Mouse (Mus musculus) Patski (cell line): ENCODE measurements around the gene Cd63. TPM values are rescaled to one million over a fixed set of nuclear protein-coding genes. Genes with fewer than 3 reads are reported as not detected.

ENCODE experiments used
- ATAC-seq: fragments of 100-300 bp; one replicate; pipeline ENCODE4 v1.8.0; 2021
- CTCF ChIA-PET: fragments of 350-600 bp; sonication (Branson Sonifier 250); formaldehyde crosslinking; loops from one replicate; lab custom pipeline; 2022; ENCODE audit warnings: inconsistent platforms; lab: Charles Lee
- POLR2A ChIA-PET: fragments of 350-600 bp; sonication (Branson Sonifier 250); formaldehyde crosslinking; loops from one replicate; lab custom pipeline; 2022; ENCODE audit warnings: antibody characterized with exemption, inconsistent platforms; lab: Charles Lee
- DNase-seq: peaks from one replicate; pipeline ENCODE4 v3.0.0-alpha.2; 2011; ENCODE audit warnings: low read depth, low spot score
- H3K27me3 ChIP-seq: fragments of 371-371 bp; one replicate; pipeline ENCODE4 v1.5.1; 2021
- CTCF ChIP-seq: fragments of 100-300 bp; IDR thresholded peaks from one replicate; pipeline ENCODE4 v1.5.1; 2021
- in situ Hi-C: fragments of 300-500 bp; cut with MboI; formaldehyde crosslinking; loops from 3 replicates; pipeline ENCODE4 v1.11.1; 2018; ENCODE audit warnings: low pct_unique_long_range_greater_than_20kb, mixed read lengths
- polyA plus RNA-seq: library from polyadenylated mRNA; unstranded; gene quantifications from one replicate; pipeline ENCODE4 v1.2.3, GENCODE M21; 2021

Gene Cd63
- polyA plus RNA-seq, 1 experiment from 2014 or later: 2,035 TPM

- no peak for DNase-seq
- ChIA-PET POLR2A (interaction anchor here (0.6 to 3.1 kb wide), 5 partner anchors 8 to 64 kb away, joined by 3 to 16 read pairs (median 6); no protein-coding TSS in a partner anchor), CTCF (interaction anchor here (0.7 to 5.1 kb wide), 16 partner anchors 9 to 168 kb away, joined by 3 to 48 read pairs (median 5); partner anchors contain the start of genes Bloc1s1, Cd63, Mettl7b and Rdh5)
- ATAC-seq: peak; percentile 4
- TF ChIP-seq CTCF: no peak
- in situ Hi-C loops: loop anchor here (25.0 kb wide), 1 partner anchor 1251 kb away; the partner anchor contains the start of genes Nab2 and Nemp1
- H3K27me3 ChIP-seq: no peaks in the 10 kb centered on the region
These were observed 12.4 kb downstream of the Cd63 start for GRCm38 (mm10) chr10:128913219-128913618.

GRCm38 (mm10) chr10:128913696-128914095 is 12.9 kb downstream of the Cd63 start:
- ATAC-seq (no peak), DNase-seq (no peak)
- CTCF ChIA-PET: interaction anchor here (0.7 to 5.1 kb wide), 15 partner anchors 9 to 168 kb away, joined by 3 to 48 read pairs (median 6); partner anchors contain the start of genes Bloc1s1, Cd63, Mettl7b and Rdh5
- no peaks in the 10 kb centered on the region for H3K27me3 ChIP-seq
- POLR2A ChIA-PET: interaction anchor here (1.1 to 3.1 kb wide), 4 partner anchors 8 to 64 kb away, joined by 3 to 16 read pairs (median 6); no protein-coding TSS in a partner anchor
- in situ Hi-C loops: loop anchor here (25.0 kb wide), 1 partner anchor 1251 kb away; the partner anchor contains the start of genes Nab2 and Nemp1
- TF ChIP-seq CTCF: no peak

- TF ChIP-seq CTCF: no peak
- ATAC-seq: no peak
- no peak for DNase-seq
- in situ Hi-C loops: loop anchor here (25.0 kb wide), 1 partner anchor 1253 kb away; the partner anchor contains the start of genes Nab2 and Nemp1
- ChIA-PET CTCF (interaction anchor here (1.0 to 5.1 kb wide), 5 partner anchors 9 to 63 kb away, joined by 4 to 48 read pairs (median 4); partner anchors contain the start of gene Bloc1s1), POLR2A (interaction anchor here (1.6 to 2.3 kb wide), 2 partner anchors 62 to 65 kb away, joined by 3 to 6 read pairs; no protein-coding TSS in a partner anchor)
- no peaks in the 10 kb centered on the region for H3K27me3 ChIP-seq
These were observed 14.8 kb downstream of the Cd63 start for GRCm38 (mm10) chr10:128915550-128915949.

GRCm38 (mm10) chr10:128916665-128917064 is 15.9 kb downstream of the Cd63 start:
- in situ Hi-C loops: loop anchor here (25.0 kb wide), 1 partner anchor 1254 kb away; the partner anchor contains the start of genes Nab2 and Nemp1
- no peaks in the 10 kb centered on the region for H3K27me3 ChIP-seq
- TF ChIP-seq CTCF: no peak
- ChIA-PET POLR2A (interaction anchor here (1.6 to 2.3 kb wide), 2 partner anchors 61 to 64 kb away, joined by 3 to 6 read pairs; no protein-coding TSS in a partner anchor), CTCF (interaction anchor here (1.7 to 5.1 kb wide), 2 partner anchors 15 to 28 kb away, joined by 4 to 48 read pairs; no protein-coding TSS in a partner anchor)
- DNase-seq (no peak), ATAC-seq (no peak)

GRCm38 (mm10) chr10:128917400-128917799 is 16.6 kb downstream of the Cd63 start:
- DNase-seq (no peak), ATAC-seq (no peak)
- CTCF ChIA-PET: interaction anchor here (1.7 to 5.1 kb wide), 2 partner anchors 14 to 27 kb away, joined by 4 to 48 read pairs; no protein-coding TSS in a partner anchor
- in situ Hi-C loops: loop anchor here (25.0 kb wide), 1 partner anchor 1255 kb away; the partner anchor contains the start of genes Nab2 and Nemp1
- H3K27me3 ChIP-seq: no peaks in the 10 kb centered on the region
- POLR2A ChIA-PET: interaction anchor here (1.6 to 2.3 kb wide), 2 partner anchors 9 to 61 kb away, joined by 3 to 6 read pairs; no protein-coding TSS in a partner anchor
- no peak for TF ChIP-seq CTCF

GRCm38 (mm10) chr10:128918246-128918645 is 17.5 kb downstream of the Cd63 start:
- ChIA-PET POLR2A (interaction anchor here (1.0 to 1.6 kb wide), 2 partner anchors 8 to 9 kb away, joined by 3 read pairs; no protein-coding TSS in a partner anchor), CTCF (interaction anchor here (0.7 to 11.2 kb wide), 3 partner anchors 13 to 26 kb away, joined by 3 to 99 read pairs (median 3); no protein-coding TSS in a partner anchor)
- peak; percentile 15 for ATAC-seq
- in situ Hi-C loops: loop anchor here (25.0 kb wide), 1 partner anchor 1256 kb away; the partner anchor contains the start of genes Nab2 and Nemp1
- H3K27me3 ChIP-seq: no peaks in the 10 kb centered on the region
- DNase-seq: no peak
- no peak for TF ChIP-seq CTCF

- ATAC-seq: no peak
- in situ Hi-C loops: loop anchor here (25.0 kb wide), 1 partner anchor 1257 kb away; the partner anchor contains the start of genes Nab2 and Nemp1
These were observed 18.4 kb downstream of the Cd63 start for GRCm38 (mm10) chr10:128919203-128919631.

GRCm38 (mm10) chr10:128919966-128920365 is 19.2 kb downstream of the Cd63 start:
- ATAC-seq: no peak
- no peak for TF ChIP-seq CTCF
- CTCF ChIA-PET: interaction anchor here (5.7 to 11.2 kb wide), 2 partner anchors 25 to 60 kb away, joined by 54 to 99 read pairs; no protein-coding TSS in a partner anchor
- POLR2A ChIA-PET: interaction anchor here (1.0 to 4.4 kb wide), 4 partner anchors 11 to 22 kb away, joined by 3 to 28 read pairs (median 10); no protein-coding TSS in a partner anchor
- DNase-seq: no peak
- in situ Hi-C loops: loop anchor here (5.0 to 25.0 kb wide), 2 partner anchors 57 to 1258 kb away; partner anchors contain the start of genes Nab2 and Nemp1
- H3K27me3 ChIP-seq: no peaks in the 10 kb centered on the region

More at GRCm38 (mm10) chr10:128919203-128919631, 18.4 kb downstream of the Cd63 start:
- ChIA-PET CTCF (interaction anchor here (0.7 to 11.2 kb wide), 5 partner anchors 12 to 60 kb away, joined by 3 to 99 read pairs (median 4); no protein-coding TSS in a partner anchor), POLR2A (interaction anchor here (1.0 to 2.9 kb wide), 3 partner anchors 9 to 23 kb away, joined by 3 to 18 read pairs (median 3); no protein-coding TSS in a partner anchor)
- H3K27me3 ChIP-seq: no peaks in the 10 kb centered on the region
- no peak for DNase-seq
- TF ChIP-seq CTCF: no peak

- DNase-seq: no peak
These were observed 20.0 kb downstream of the Cd63 start for GRCm38 (mm10) chr10:128920736-128921161.

More at GRCm38 (mm10) chr10:128920736-128921161, 20.0 kb downstream of the Cd63 start:
- no peak for ATAC-seq
- ChIA-PET POLR2A (interaction anchor here (1.3 to 4.4 kb wide), 4 partner anchors 8 to 18 kb away, joined by 3 to 28 read pairs (median 17); no protein-coding TSS in a partner anchor), CTCF (interaction anchor here (1.4 to 11.2 kb wide), 5 partner anchors 8 to 59 kb away, joined by 4 to 99 read pairs (median 12); no protein-coding TSS in a partner anchor)
- in situ Hi-C loops: loop anchor here (5.0 to 25.0 kb wide), 2 partner anchors 57 to 1258 kb away; partner anchors contain the start of genes Nab2 and Nemp1
- H3K27me3 ChIP-seq: no peaks in the 10 kb centered on the region
- TF ChIP-seq CTCF: no peak
